Mouse (Mus musculus) lung, postnatal 0 days (tissue): ENCODE data around the gene Zfyve21. TPM values are rescaled to one million over a fixed set of nuclear protein-coding genes. Genes with fewer than 3 reads are reported as not detected.

Experiments used
- ATAC-seq: fragments of 200-750 bp; cut with Nextera tagmentation; 2 replicates; pipeline ENCODE4 v1.8.0; 2017; ENCODE audit warnings: moderate library complexity
- DNase-seq: peaks from one replicate; pipeline ENCODE4 v3.0.0-alpha.2; 2016; ENCODE audit warnings: low spot score
- H3K27ac ChIP-seq: fragments of 300-500 bp; sonication (generic); 2 replicates; pipeline ENCODE4 v1.5.1; 2014; ENCODE audit warnings: antibody characterized with exemption, mild to moderate bottlenecking, low read length, mixed read lengths
- H3K27me3 ChIP-seq: fragments of 300-500 bp; sonication (generic); replicated peaks from 2 replicates; pipeline ENCODE4 v1.6.1; 2014; ENCODE audit warnings: low read length, mixed read lengths; ENCODE audit not compliant: insufficient read depth
- H3K36me3 ChIP-seq: fragments of 300-500 bp; sonication (generic); 2 replicates; pipeline ENCODE4 v1.6.1; 2014; ENCODE audit warnings: low read length, mixed read lengths; ENCODE audit not compliant: insufficient read depth
- H3K4me1 ChIP-seq: fragments of 300-500 bp; sonication (generic); 2 replicates; pipeline ENCODE4 v1.6.1; 2014; ENCODE audit warnings: antibody characterized with exemption, low read depth, low read length, mixed read lengths; ENCODE audit not compliant: insufficient read depth
- H3K4me2 ChIP-seq: fragments of 300-500 bp; sonication (generic); replicated peaks from 2 replicates; pipeline ENCODE4 v1.6.1; 2014; ENCODE audit warnings: low read depth, mild to moderate bottlenecking, low read length, moderate library complexity, mixed read lengths
- H3K4me3 ChIP-seq: fragments of 300-500 bp; sonication (generic); 2 replicates; pipeline ENCODE4 v1.5.1; 2014; ENCODE audit warnings: low read depth, low read length
- H3K9ac ChIP-seq: fragments of 300-500 bp; sonication (generic); replicated peaks from 2 replicates; pipeline ENCODE4 v1.6.1; 2014; ENCODE audit warnings: low read depth, mild to moderate bottlenecking
- H3K9me3 ChIP-seq: fragments of 300-500 bp; sonication (generic); 2 replicates; pipeline ENCODE4 v1.6.1; 2016; ENCODE audit warnings: low read length, mixed read lengths
- CTCF ChIP-seq: IDR thresholded peaks from 2 replicates; pipeline ENCODE4 v1.5.1; 2016; ENCODE audit warnings: antibody characterized with exemption, mild to moderate bottlenecking
- EP300 ChIP-seq: IDR thresholded peaks from 2 replicates; pipeline ENCODE4 v1.6.1; 2016; ENCODE audit warnings: antibody characterized with exemption, mild to moderate bottlenecking, control low read depth
- WGBS: fragments of 180-500 bp; shearing (Covaris S2); extraction: QIAGEN DNeasy Blood & Tissue Kit; methylation state at CpG from one replicate; pipeline ENCODE4 v1.1.7; 2014; 5-methylcytosine and 5-hydroxymethylcytosine counted together
- polyA plus RNA-seq: library from polyadenylated mRNA; unstranded; fragments of >200 nt; fragmentation: Nextera tagmentation; extraction: Ambion mirVana; gene quantifications from 2 replicates; pipeline ENCODE4 v1.2.1, GENCODE M21; 2015

Gene Zfyve21
- polyA plus RNA-seq, 1 experiment from 2014 or later, result 163 TPM

- peaks cover 26% of the 10 kb centered on the region for H3K4me1 ChIP-seq
- no peak for DNase-seq
- WGBS, result 83% methylated on average over 8 of the region's 8 CpGs
- no peak overlapping the region for H3K4me2 ChIP-seq
- no peak overlapping the region for H3K9ac ChIP-seq
- no peaks in the 10 kb centered on the region for H3K9me3 ChIP-seq
- H3K4me3 ChIP-seq, result no peak overlapping the region
- no peaks in the 10 kb centered on the region for H3K27me3 ChIP-seq
- H3K36me3 ChIP-seq, result no peaks in the 10 kb centered on the region
- H3K27ac ChIP-seq, result no peak overlapping the region
- no peak for ATAC-seq
- TF ChIP-seq CTCF (no peak), EP300 (no peak)
Observed at GRCm38 (mm10) chr12:111817991-111818390, 4.0 kb downstream of the Zfyve21 start.

GRCm38 (mm10) chr12:111819936-111820335 is 6.0 kb downstream of the Zfyve21 start:
- 63% methylated on average over 8 of the region's 8 CpGs for WGBS
- no peak for TF ChIP-seq EP300
- no peak for TF ChIP-seq CTCF
- no peak overlapping the region for H3K4me2 ChIP-seq
- no peak overlapping the region for H3K9ac ChIP-seq
- no peaks in the 10 kb centered on the region for H3K9me3 ChIP-seq
- no peak overlapping the region for H3K4me3 ChIP-seq
- H3K27me3 ChIP-seq, result no peaks in the 10 kb centered on the region
- H3K4me1 ChIP-seq, result peaks cover 21% of the 10 kb centered on the region
- peaks cover 14% of the 10 kb centered on the region for H3K36me3 ChIP-seq
- DNase-seq, result peak; percentile 32
- no peak overlapping the region for H3K27ac ChIP-seq
- no peak for ATAC-seq

- Histone ChIP-seq H3K4me1 (peaks cover 16% of the 10 kb centered on the region), H3K36me3 (peaks cover 21% of the 10 kb centered on the region), H3K4me3 (no peak overlapping the region), H3K27ac (no peak overlapping the region), H3K9me3 (no peaks in the 10 kb centered on the region), H3K27me3 (no peaks in the 10 kb centered on the region), H3K4me2 (no peak overlapping the region), H3K9ac (no peak overlapping the region)
- 64% methylated on average over 7 of the region's 7 CpGs for WGBS
- TF ChIP-seq CTCF (no peak), EP300 (no peak)
- DNase-seq, result no peak
- no peak for ATAC-seq
Observed at GRCm38 (mm10) chr12:111820708-111821107, 6.7 kb downstream of the Zfyve21 start.

GRCm38 (mm10) chr12:111821931-111822330 is 8.0 kb downstream of the Zfyve21 start:
- 75% methylated on average over 4 of the region's 4 CpGs for WGBS
- Histone ChIP-seq H3K4me2 (no peak overlapping the region), H3K27ac (no peak overlapping the region), H3K4me3 (no peak overlapping the region), H3K4me1 (peaks cover 6% of the 10 kb centered on the region; the same call in 1 of the 2 replicates), H3K9ac (no peak overlapping the region), H3K9me3 (no peaks in the 10 kb centered on the region), H3K36me3 (peaks cover 33% of the 10 kb centered on the region), H3K27me3 (no peaks in the 10 kb centered on the region)
- TF ChIP-seq CTCF, result no peak
- TF ChIP-seq EP300, result no peak
- ATAC-seq (no peak), DNase-seq (no peak)

GRCm38 (mm10) chr12:111827556-111827955 is 13.6 kb downstream of the Zfyve21 start:
- Histone ChIP-seq H3K4me3 (no peak overlapping the region), H3K9ac (no peak overlapping the region), H3K27me3 (no peaks in the 10 kb centered on the region), H3K9me3 (no peaks in the 10 kb centered on the region), H3K36me3 (peaks cover 72% of the 10 kb centered on the region), H3K4me1 (no peaks in the 10 kb centered on the region), H3K4me2 (no peak overlapping the region), H3K27ac (no peak overlapping the region)
- no peak for ATAC-seq
- WGBS, result 89% methylated on average over 12 of the region's 12 CpGs
- TF ChIP-seq EP300 (no peak), CTCF (no peak)
- DNase-seq, result no peak

- no peak for DNase-seq
- no peak overlapping the region for H3K4me3 ChIP-seq
- no peak overlapping the region for H3K9ac ChIP-seq
- H3K27ac ChIP-seq, result no peak overlapping the region
- H3K9me3 ChIP-seq, result no peaks in the 10 kb centered on the region
- peaks cover 74% of the 10 kb centered on the region for H3K36me3 ChIP-seq
- H3K4me1 ChIP-seq, result no peaks in the 10 kb centered on the region
- no peak for TF ChIP-seq EP300
- TF ChIP-seq CTCF, result no peak
- no peak overlapping the region for H3K4me2 ChIP-seq
- ATAC-seq, result no peak
- 82% methylated on average over 5 of the region's 5 CpGs for WGBS
- no peaks in the 10 kb centered on the region for H3K27me3 ChIP-seq
Observed at GRCm38 (mm10) chr12:111829447-111829846, 15.5 kb downstream of the Zfyve21 start.

- Histone ChIP-seq H3K4me1 (no peaks in the 10 kb centered on the region), H3K27me3 (no peaks in the 10 kb centered on the region), H3K4me2 (no peak overlapping the region), H3K36me3 (peaks cover 74% of the 10 kb centered on the region), H3K9ac (no peak overlapping the region), H3K27ac (no peak overlapping the region), H3K4me3 (no peak overlapping the region), H3K9me3 (no peaks in the 10 kb centered on the region)
- ATAC-seq (no peak), DNase-seq (no peak)
- 91% methylated on average over 9 of the region's 9 CpGs for WGBS
- TF ChIP-seq CTCF, result no peak
Observed at GRCm38 (mm10) chr12:111829954-111830353, 16.0 kb downstream of the Zfyve21 start.
